Mouse (Mus musculus) brown adipose tissue, adult 24 weeks (tissue): Measurements from ENCODE around the gene Iqcb1. TPM values are rescaled to one million over a fixed set of nuclear protein-coding genes. Genes with fewer than 3 reads are reported as not detected.

Experiments
- H3K27ac ChIP-seq: fragments of 200-500 bp; replicated peaks from 2 replicates; pipeline ENCODE4 v1.5.1; 2012; ENCODE audit warnings: low read depth, mild to moderate bottlenecking, low read length
- H3K4me1 ChIP-seq: fragments of 200-500 bp; 2 replicates; pipeline ENCODE4 v1.6.1; 2012; ENCODE audit warnings: low read length, mixed read lengths; ENCODE audit not compliant: control insufficient read depth, insufficient read depth, insufficient read length
- H3K4me3 ChIP-seq: fragments of 200-500 bp; 2 replicates; pipeline ENCODE4 v1.5.1; 2012; ENCODE audit warnings: low read depth, mild to moderate bottlenecking, low read length, moderate library complexity; ENCODE audit not compliant: insufficient read depth
- polyA plus RNA-seq: library from polyadenylated mRNA; stranded (reverse); fragments of >200 nt; gene quantifications from 2 replicates; pipeline ENCODE4 v1.2.4, GENCODE M21; 2012; ENCODE audit not compliant: missing spikeins, insufficient read depth, insufficient read length

The Iqcb1 gene
- polyA plus RNA-seq, 1 experiment = 17.4 TPM

GRCm38 (mm10) chr16:36893317-36893716 lies 65.1 kb downstream of the Iqcb1 start:
- Histone ChIP-seq H3K27ac (no peak overlapping the region), H3K4me3 (no peak overlapping the region), H3K4me1 (no peaks in the 10 kb centered on the region)

DNA sequence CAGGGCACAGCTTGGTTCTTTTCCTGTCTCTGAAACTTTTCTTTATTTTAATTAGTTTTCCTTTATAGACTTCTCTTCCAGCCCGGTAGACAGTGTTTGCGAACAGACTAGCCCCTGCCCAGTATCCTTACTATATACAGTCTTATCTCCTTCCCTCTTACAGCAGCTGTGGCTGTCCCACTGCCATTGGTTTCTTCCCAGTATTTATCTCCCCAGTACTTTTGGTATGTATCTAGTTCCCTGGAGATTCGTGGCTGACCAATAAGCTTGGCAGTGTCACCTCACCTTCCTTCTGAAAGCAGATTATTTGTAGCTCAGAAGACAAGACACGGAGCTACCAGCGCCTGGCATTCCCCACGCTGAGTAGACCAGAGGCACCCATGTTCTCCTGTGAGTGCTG lies 68.5 kb downstream of the Iqcb1 start:
- H3K4me3 ChIP-seq = no peak overlapping the region

GRCm38 (mm10) chr16:36903156-36903555 lies 75.0 kb downstream of the Iqcb1 start:
- no peak overlapping the region for H3K4me3 ChIP-seq

More for the DNA sequence above, 68.5 kb downstream of the Iqcb1 start:
- Histone ChIP-seq H3K27ac (no peak overlapping the region), H3K4me1 (no peaks in the 10 kb centered on the region)

DNA sequence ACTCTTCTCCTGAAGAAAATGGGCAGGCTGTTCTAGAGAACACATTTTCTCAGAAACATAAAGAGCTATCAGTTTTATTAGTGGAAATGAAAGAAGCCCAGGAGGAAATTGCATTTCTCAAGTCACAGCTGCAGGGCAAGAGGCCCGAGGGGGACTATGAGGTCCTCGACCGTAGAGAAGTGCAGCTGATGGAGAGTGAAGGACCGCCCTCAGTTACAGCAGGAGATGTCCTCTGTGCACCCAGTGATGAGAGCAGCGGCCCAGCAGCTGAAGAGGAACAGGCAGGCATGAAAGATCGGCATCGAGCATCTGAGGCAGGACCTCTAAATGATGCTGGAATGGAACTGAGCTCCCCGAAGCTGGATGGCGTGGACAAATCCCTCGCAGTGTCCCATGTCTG lies 83.7 kb downstream of the Iqcb1 start:
- Histone ChIP-seq H3K27ac (no peak overlapping the region), H3K4me1 (no peaks in the 10 kb centered on the region), H3K4me3 (no peak overlapping the region)

More at GRCm38 (mm10) chr16:36903156-36903555, 75.0 kb downstream of the Iqcb1 start:
- Histone ChIP-seq H3K4me1 (no peaks in the 10 kb centered on the region), H3K27ac (no peak overlapping the region)

GRCm38 (mm10) chr16:36912311-36912710 lies 84.1 kb downstream of the Iqcb1 start:
- Histone ChIP-seq H3K4me3 (no peak overlapping the region), H3K4me1 (no peaks in the 10 kb centered on the region), H3K27ac (no peak overlapping the region)

- H3K4me3 ChIP-seq = no peak overlapping the region
These were observed 86.0 kb downstream of the Iqcb1 start for GRCm38 (mm10) chr16:36914195-36914594.

GRCm38 (mm10) chr16:36918505-36918904 lies 90.3 kb downstream of the Iqcb1 start:
- no peak overlapping the region for H3K27ac ChIP-seq
- no peaks in the 10 kb centered on the region for H3K4me1 ChIP-seq

More at GRCm38 (mm10) chr16:36914195-36914594, 86.0 kb downstream of the Iqcb1 start:
- no peak overlapping the region for H3K27ac ChIP-seq
- H3K4me1 ChIP-seq = no peaks in the 10 kb centered on the region

GRCm38 (mm10) chr16:36920410-36920809 lies 92.2 kb downstream of the Iqcb1 start:
- H3K4me3 ChIP-seq = no peak overlapping the region
- no peaks in the 10 kb centered on the region for H3K4me1 ChIP-seq
- no peak overlapping the region for H3K27ac ChIP-seq

More at GRCm38 (mm10) chr16:36918505-36918904, 90.3 kb downstream of the Iqcb1 start:
- H3K4me3 ChIP-seq = no peak overlapping the region

GRCm38 (mm10) chr16:36921067-36921613 lies 93.0 kb downstream of the Iqcb1 start:
- no peaks in the 10 kb centered on the region for H3K4me1 ChIP-seq
- no peak overlapping the region for H3K4me3 ChIP-seq
- H3K27ac ChIP-seq = no peak overlapping the region

- Histone ChIP-seq H3K27ac (no peak overlapping the region), H3K4me3 (no peak overlapping the region), H3K4me1 (no peaks in the 10 kb centered on the region)
These were observed 93.8 kb downstream of the Iqcb1 start for GRCm38 (mm10) chr16:36921980-36922379.

Other genes starting within 250 kb of the Iqcb1 start
- gene Cd86, start 162.3 kb upstream of the Iqcb1 start, polyA plus RNA-seq = 4.8 and 5.0 TPM in 2 replicates
- not detected in 2 replicates for gene Ildr1, start 134.4 kb upstream of the Iqcb1 start, polyA plus RNA-seq
- 1.2 and 4.3 TPM in 2 replicates for gene Slc15a2, start 43.4 kb upstream of the Iqcb1 start, polyA plus RNA-seq
- 9.2 and 10.5 TPM in 2 replicates for gene Eaf2, start 46.6 kb downstream of the Iqcb1 start, polyA plus RNA-seq
- 18.4 and 23.8 TPM in 2 replicates for gene Golgb1, start 46.8 kb downstream of the Iqcb1 start, polyA plus RNA-seq
- 5.9 and 7.8 TPM in 2 replicates for gene Hcls1, start 106.6 kb downstream of the Iqcb1 start, polyA plus RNA-seq
- gene Fbxo40, start 162.1 kb downstream of the Iqcb1 start, polyA plus RNA-seq = 3.1 and 4.8 TPM in 2 replicates
- gene Polq, start 183.4 kb downstream of the Iqcb1 start, polyA plus RNA-seq = not detected in 2 replicates